Mouse (Mus musculus) stomach, embryonic 15.5 days (tissue): ENCODE data around the gene Clic5. TPM values are rescaled to one million over a fixed set of nuclear protein-coding genes. Genes with fewer than 3 reads are reported as not detected.
A peak's percentile ranks its signal among the peaks of the same experiment; 100 is the strongest.

Source experiments
- ATAC-seq: fragments of 200-750 bp; cut with Nextera tagmentation; 2 replicates; pipeline ENCODE4 v1.8.0; 2017; ENCODE audit warnings: low read depth, moderate number of reproducible peaks, moderate TSS enrichment; ENCODE audit not compliant: insufficient read depth, low FRiP score
- H3K27ac ChIP-seq: fragments of 300-500 bp; sonication (generic); 2 replicates; pipeline ENCODE4 v1.5.1; 2015; ENCODE audit warnings: mild to moderate bottlenecking, inconsistent platforms
- H3K27me3 ChIP-seq: fragments of 300-500 bp; sonication (generic); replicated peaks from 2 replicates; pipeline ENCODE4 v1.6.1; 2015; ENCODE audit warnings: inconsistent platforms
- H3K36me3 ChIP-seq: fragments of 300-500 bp; sonication (generic); 2 replicates; pipeline ENCODE4 v1.6.1; 2015; ENCODE audit warnings: inconsistent platforms
- H3K4me1 ChIP-seq: fragments of 300-500 bp; sonication (generic); 2 replicates; pipeline ENCODE4 v1.6.1; 2015; ENCODE audit warnings: inconsistent platforms
- H3K4me2 ChIP-seq: fragments of 300-500 bp; sonication (generic); 2 replicates; pipeline ENCODE4 v1.6.1; 2015; ENCODE audit warnings: mild to moderate bottlenecking, inconsistent platforms
- H3K4me3 ChIP-seq: fragments of 300-500 bp; sonication (generic); replicated peaks from 2 replicates; pipeline ENCODE4 v1.5.1; 2015; ENCODE audit warnings: inconsistent platforms
- H3K9ac ChIP-seq: fragments of 300-500 bp; sonication (generic); 2 replicates; pipeline ENCODE4 v1.6.1; 2015; ENCODE audit warnings: inconsistent platforms
- H3K9me3 ChIP-seq: fragments of 300-500 bp; sonication (generic); 2 replicates; pipeline ENCODE4 v1.6.1; 2016; ENCODE audit warnings: inconsistent platforms
- WGBS: fragments of 180-500 bp; shearing (Covaris S2); methylation state at CpG from one replicate; pipeline ENCODE4 v1.1.7; 2015; 5-methylcytosine and 5-hydroxymethylcytosine counted together
- polyA plus RNA-seq: library from polyadenylated mRNA; unstranded; fragments of >200 nt; fragmentation: Nextera tagmentation; extraction: Ambion mirVana; gene quantifications from 2 replicates; pipeline ENCODE4 v1.2.1, GENCODE M21; 2015

Clic5 gene
- polyA plus RNA-seq, 1 experiment from 2014 or later = 5.0 TPM

DNA sequence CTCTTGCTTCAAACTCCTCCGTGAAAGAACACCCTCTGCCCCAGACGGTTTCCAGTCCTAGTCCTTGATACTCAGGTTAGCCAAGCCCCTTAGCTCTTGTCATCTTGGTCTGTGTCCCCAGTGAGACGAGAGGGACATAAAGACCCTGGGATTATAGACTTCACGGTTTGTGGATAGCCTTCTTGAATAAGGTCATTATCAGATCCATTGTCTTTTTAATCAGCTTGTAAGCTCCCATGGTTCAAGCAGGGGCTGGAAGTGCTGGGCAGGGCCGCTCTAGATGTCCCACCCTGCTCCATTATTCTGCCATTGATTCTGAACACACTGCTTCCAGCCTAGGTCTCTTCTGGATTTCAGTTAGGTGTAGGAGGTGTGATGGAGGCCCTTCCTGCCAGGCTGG, 55.7 kb downstream of the Clic5 start:
- Histone ChIP-seq H3K9me3 (0 out of 2 replicates have a peak, but pooled peaks cover 3% of the 10 kb centered on the region), H3K4me1 (no peaks in the 10 kb centered on the region), H3K4me3 (no peak overlapping the region), H3K27me3 (no peaks in the 10 kb centered on the region; the same call in 1 of the 2 replicates), H3K4me2 (no peak overlapping the region), H3K27ac (no peak overlapping the region), H3K36me3 (no peaks in the 10 kb centered on the region), H3K9ac (no peak overlapping the region)
- no peak for ATAC-seq
- WGBS = 53% methylated on average over 5 of the region's 5 CpGs

DNA sequence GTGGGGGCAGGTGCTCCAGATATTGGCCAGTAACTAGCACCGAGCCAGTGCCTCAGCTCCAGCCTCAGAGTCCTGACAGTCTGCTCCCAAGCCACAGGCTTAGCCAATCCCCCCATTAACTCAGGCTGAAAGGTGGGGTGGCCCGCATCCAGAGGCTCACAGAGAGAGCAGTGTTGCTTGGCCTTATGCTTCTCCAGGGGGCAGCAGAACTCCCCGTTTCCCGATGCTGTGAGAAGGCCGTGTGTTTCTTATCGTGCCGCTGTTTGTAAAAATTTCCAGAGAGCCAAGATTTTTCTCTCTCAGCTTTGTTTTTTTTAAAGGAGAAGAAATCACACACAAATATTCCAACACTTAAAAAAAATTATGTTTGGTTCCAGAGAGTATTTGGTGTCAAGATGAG, 56.2 kb downstream of the Clic5 start:
- H3K27me3 ChIP-seq = no peaks in the 10 kb centered on the region; the same call in 1 of the 2 replicates
- no peak overlapping the region for H3K4me2 ChIP-seq
- ATAC-seq = no peak
- no peaks in the 10 kb centered on the region for H3K36me3 ChIP-seq
- H3K9ac ChIP-seq = no peak overlapping the region
- H3K4me1 ChIP-seq = no peaks in the 10 kb centered on the region
- H3K4me3 ChIP-seq = no peak overlapping the region
- no peak overlapping the region for H3K27ac ChIP-seq
- 0 out of 2 replicates have a peak, but pooled peaks cover 3% of the 10 kb centered on the region for H3K9me3 ChIP-seq
- 21% methylated on average over 7 of the region's 7 CpGs for WGBS

DNA sequence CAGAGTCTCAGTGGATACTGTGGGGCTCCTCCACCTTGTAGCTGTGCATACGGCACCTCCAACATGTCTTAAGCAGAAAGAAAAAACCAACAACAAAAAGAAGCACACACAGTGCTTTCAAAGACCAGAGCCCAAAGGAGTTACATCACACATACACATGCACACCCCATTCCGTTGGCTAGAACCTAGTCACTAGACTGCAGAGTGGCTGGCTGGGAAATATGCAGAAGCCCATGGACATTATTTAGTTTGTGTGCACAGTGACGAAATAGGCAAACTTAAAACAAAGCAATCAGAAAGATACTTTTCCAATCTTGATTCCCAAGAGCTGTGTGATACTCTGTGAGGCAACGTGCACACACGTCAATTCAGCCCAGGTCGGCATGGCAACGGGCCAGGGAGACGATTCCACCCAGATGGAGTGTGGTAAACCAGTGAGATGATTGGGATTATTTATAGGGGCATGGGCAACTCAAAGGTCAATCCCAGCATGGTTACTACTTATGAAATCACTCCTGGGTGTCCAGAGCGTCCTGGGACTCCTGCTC, 57.8 kb downstream of the Clic5 start:
- no peaks in the 10 kb centered on the region for H3K9me3 ChIP-seq
- no peak for ATAC-seq
- H3K4me2 ChIP-seq = no peak overlapping the region
- no peak overlapping the region for H3K27ac ChIP-seq
- no peak overlapping the region for H3K9ac ChIP-seq
- no peak overlapping the region for H3K4me3 ChIP-seq
- H3K27me3 ChIP-seq = no peaks in the 10 kb centered on the region; the same call in 1 of the 2 replicates
- no peaks in the 10 kb centered on the region for H3K36me3 ChIP-seq
- no peaks in the 10 kb centered on the region for H3K4me1 ChIP-seq
- WGBS = 67% methylated on average over 9 of the region's 9 CpGs

GRCm38 (mm10) chr17:44249544-44249943, 61.2 kb downstream of the Clic5 start:
- Histone ChIP-seq H3K4me1 (no peaks in the 10 kb centered on the region), H3K4me2 (no peak overlapping the region)
- WGBS = 68% methylated on average over 4 of the region's 4 CpGs

GRCm38 (mm10) chr17:44252653-44253052, 64.3 kb downstream of the Clic5 start:
- WGBS = 64% methylated on average over 3 of the region's 3 CpGs
- H3K36me3 ChIP-seq = no peaks in the 10 kb centered on the region
- H3K4me2 ChIP-seq = no peak overlapping the region
- no peak overlapping the region for H3K4me3 ChIP-seq
- H3K9ac ChIP-seq = no peak overlapping the region
- H3K9me3 ChIP-seq = no peaks in the 10 kb centered on the region
- no peak for ATAC-seq
- H3K27ac ChIP-seq = no peak overlapping the region
- no peaks in the 10 kb centered on the region for H3K27me3 ChIP-seq
- no peaks in the 10 kb centered on the region for H3K4me1 ChIP-seq

More at GRCm38 (mm10) chr17:44249544-44249943, 61.2 kb downstream of the Clic5 start:
- H3K9ac ChIP-seq = no peak overlapping the region
- no peaks in the 10 kb centered on the region for H3K9me3 ChIP-seq
- no peak overlapping the region for H3K4me3 ChIP-seq
- H3K27ac ChIP-seq = no peak overlapping the region
- H3K36me3 ChIP-seq = no peaks in the 10 kb centered on the region
- no peak for ATAC-seq
- no peaks in the 10 kb centered on the region; the same call in 1 of the 2 replicates for H3K27me3 ChIP-seq

- Histone ChIP-seq H3K27ac (no peak overlapping the region), H3K36me3 (no peaks in the 10 kb centered on the region), H3K9ac (no peak overlapping the region), H3K27me3 (no peaks in the 10 kb centered on the region), H3K4me3 (no peak overlapping the region), H3K4me2 (no peak overlapping the region), H3K4me1 (no peaks in the 10 kb centered on the region), H3K9me3 (no peaks in the 10 kb centered on the region)
- no peak for ATAC-seq
- 67% methylated on average over 8 of the region's 8 CpGs for WGBS
Observed at GRCm38 (mm10) chr17:44254698-44255097, 66.3 kb downstream of the Clic5 start.

- Histone ChIP-seq H3K27me3 (no peaks in the 10 kb centered on the region), H3K27ac (no peak overlapping the region), H3K4me2 (no peak overlapping the region), H3K9ac (no peak overlapping the region), H3K4me1 (no peaks in the 10 kb centered on the region; the same call in 1 of the 2 replicates), H3K36me3 (no peaks in the 10 kb centered on the region), H3K4me3 (no peak overlapping the region), H3K9me3 (no peaks in the 10 kb centered on the region)
- WGBS = 5% methylated on average over 6 of the region's 6 CpGs
- no peak for ATAC-seq
Observed at GRCm38 (mm10) chr17:44256583-44256982, 68.2 kb downstream of the Clic5 start.

GRCm38 (mm10) chr17:44259245-44259644, 70.9 kb downstream of the Clic5 start:
- no peak for ATAC-seq
- Histone ChIP-seq H3K9me3 (no peaks in the 10 kb centered on the region), H3K27me3 (no peaks in the 10 kb centered on the region), H3K36me3 (no peaks in the 10 kb centered on the region), H3K27ac (no peak overlapping the region), H3K4me1 (no peaks in the 10 kb centered on the region; the same call in 1 of the 2 replicates), H3K4me2 (no peak overlapping the region), H3K9ac (no peak overlapping the region), H3K4me3 (no peak overlapping the region)
- WGBS = 37% methylated on average over 6 of the region's 6 CpGs

DNA sequence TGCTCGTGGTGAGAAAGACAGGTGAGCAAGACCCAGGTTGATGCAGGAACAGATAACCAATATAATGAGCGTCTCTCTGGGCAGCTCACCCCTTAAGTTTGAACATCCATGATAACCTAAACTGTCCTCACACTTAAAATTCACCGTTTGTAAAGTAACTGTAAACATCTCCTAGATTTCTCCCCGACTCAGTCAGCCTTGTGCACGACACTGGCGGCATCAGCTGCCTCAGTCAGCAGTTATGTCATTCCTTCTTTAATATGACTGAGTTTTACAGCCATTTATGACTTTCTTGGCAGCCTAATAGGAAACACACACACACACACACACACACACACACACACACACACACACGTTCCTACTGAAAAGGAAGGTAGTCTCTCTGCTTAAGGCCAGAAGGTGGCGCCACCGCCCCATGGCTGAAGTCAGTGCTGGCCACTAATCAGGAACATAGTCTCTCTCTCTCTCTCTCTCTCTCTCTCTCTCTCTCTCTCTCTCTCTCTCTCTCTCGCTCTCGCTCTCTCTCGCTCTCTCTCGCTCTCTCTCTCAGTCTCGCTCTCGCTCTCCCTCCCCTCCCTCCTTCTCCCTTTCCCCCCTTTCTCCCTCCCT, 73.3 kb downstream of the Clic5 start:
- ATAC-seq = peak; percentile 73; the same call in 1 of the 2 replicates
- 17% methylated on average over 9 of the region's 15 CpGs for WGBS
- no peaks in the 10 kb centered on the region for H3K9me3 ChIP-seq
- no peak overlapping the region for H3K27ac ChIP-seq
- H3K36me3 ChIP-seq = no peaks in the 10 kb centered on the region
- H3K4me2 ChIP-seq = no peak overlapping the region
- H3K27me3 ChIP-seq = no peaks in the 10 kb centered on the region
- H3K4me3 ChIP-seq = no peak overlapping the region
- peaks cover 3% of the 10 kb centered on the region; the same call in 1 of the 2 replicates for H3K4me1 ChIP-seq
- H3K9ac ChIP-seq = no peak overlapping the region

DNA sequence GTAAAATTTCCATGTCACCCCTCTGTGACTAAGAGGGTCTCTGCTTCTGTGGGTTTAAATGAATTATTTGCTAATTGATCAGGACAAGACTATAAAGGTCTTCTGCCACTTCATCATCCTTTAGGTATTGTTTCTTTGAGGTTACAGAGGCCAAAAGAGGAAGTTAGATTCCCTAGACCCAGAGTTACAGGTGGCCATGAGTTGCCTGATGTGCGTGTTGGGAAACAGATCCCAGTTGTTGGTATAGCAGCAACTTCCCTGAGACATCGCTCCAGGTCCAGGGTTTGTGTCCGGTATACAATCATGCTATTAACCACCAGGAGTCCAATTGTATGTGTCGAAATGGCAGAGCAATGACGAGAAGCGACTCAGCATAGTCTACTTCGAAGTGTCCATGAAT, 81.7 kb downstream of the Clic5 start:
- H3K36me3 ChIP-seq = no peaks in the 10 kb centered on the region

DNA sequence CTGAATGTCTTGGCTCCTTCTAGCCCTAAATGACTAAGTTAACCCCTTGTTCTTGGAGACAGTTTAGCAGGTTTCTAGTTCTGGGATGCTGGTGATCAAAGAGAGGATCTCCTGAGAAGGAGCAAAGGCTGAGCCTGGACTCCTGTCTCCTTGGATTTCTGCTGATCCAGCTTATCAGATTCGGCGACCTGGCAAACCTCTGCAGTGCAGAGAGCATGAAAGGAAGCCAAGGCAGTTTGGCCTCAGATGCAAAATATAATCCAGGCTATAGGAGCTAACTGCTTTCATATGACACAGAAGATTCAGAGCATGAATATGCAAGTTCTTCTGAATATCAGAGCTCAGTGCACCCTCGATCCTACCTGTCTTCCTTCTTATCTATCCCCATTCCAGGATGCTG, 83.0 kb downstream of the Clic5 start:
- no peak for ATAC-seq

More for the DNA sequence above, 81.7 kb downstream of the Clic5 start:
- Histone ChIP-seq H3K27me3 (no peaks in the 10 kb centered on the region), H3K4me3 (no peak overlapping the region), H3K9ac (no peak overlapping the region), H3K4me2 (no peak overlapping the region), H3K4me1 (0 out of 2 replicates have a peak, but pooled peaks cover 3% of the 10 kb centered on the region), H3K27ac (no peak overlapping the region), H3K9me3 (no peaks in the 10 kb centered on the region)
- 92% methylated on average over 7 of the region's 7 CpGs for WGBS
- ATAC-seq = no peak

DNA sequence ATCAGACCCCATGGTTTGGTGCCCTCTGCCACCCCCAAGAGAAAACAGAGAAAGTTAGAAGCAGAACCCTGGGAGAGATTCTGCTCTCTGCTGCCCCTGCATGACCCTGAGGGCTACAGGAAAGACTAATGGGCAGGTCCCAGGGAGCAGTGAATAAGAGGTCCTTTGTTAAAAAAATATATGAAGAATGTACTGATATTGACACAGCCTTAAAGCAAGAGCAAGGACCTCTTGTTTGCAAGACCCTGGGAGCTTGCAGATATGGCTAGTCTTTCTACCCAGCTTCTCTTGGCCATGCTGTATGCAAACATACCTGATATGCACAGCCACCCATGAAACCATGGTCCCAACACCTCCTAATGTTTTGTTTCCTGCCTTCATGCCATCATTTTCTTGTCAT, 86.4 kb downstream of the Clic5 start:
- Histone ChIP-seq H3K36me3 (no peaks in the 10 kb centered on the region), H3K27me3 (no peaks in the 10 kb centered on the region), H3K9ac (no peak overlapping the region), H3K27ac (no peak overlapping the region), H3K4me2 (no peak overlapping the region), H3K4me1 (no peaks in the 10 kb centered on the region), H3K4me3 (no peak overlapping the region), H3K9me3 (no peaks in the 10 kb centered on the region)
- peak; percentile 66; the same call in 1 of the 2 replicates for ATAC-seq

More for the DNA sequence above, 83.0 kb downstream of the Clic5 start:
- H3K27me3 ChIP-seq = no peaks in the 10 kb centered on the region
- H3K4me1 ChIP-seq = no peaks in the 10 kb centered on the region
- no peak overlapping the region for H3K4me2 ChIP-seq
- 79% methylated on average over 3 of the region's 3 CpGs for WGBS
- no peaks in the 10 kb centered on the region for H3K9me3 ChIP-seq
- no peak overlapping the region for H3K27ac ChIP-seq
- no peak overlapping the region for H3K9ac ChIP-seq
- H3K4me3 ChIP-seq = no peak overlapping the region
- H3K36me3 ChIP-seq = no peaks in the 10 kb centered on the region
